Mouse (Mus musculus) fibroblast of lung, adult 2 months (primary cell): ENCODE data around the gene Ccdc194.

Experiments used
- DNase-seq: peaks from one replicate; pipeline ENCODE4 v3.0.0-alpha.2; 2011; ENCODE audit warnings: low read depth

The Ccdc194 gene

GRCm38 (mm10) chr8:71511644-71512043 lies 13.9 kb downstream of the Ccdc194 start, which contains the start of gene Plvap:
Gene Plvap (minus strand): TSS chr8:71511752.
- DNase-seq: no peak

- peak; percentile 71 for DNase-seq
Measured at GRCm38 (mm10) chr8:71509316-71509715, 16.2 kb downstream of the Ccdc194 start.

GRCm38 (mm10) chr8:71507589-71508104 lies 17.9 kb downstream of the Ccdc194 start:
- DNase-seq: peak; percentile 66

GRCm38 (mm10) chr8:71505979-71506378 lies 19.5 kb downstream of the Ccdc194 start:
- peak; percentile 50 for DNase-seq

- DNase-seq: no peak
Measured at GRCm38 (mm10) chr8:71505326-71505725, 20.2 kb downstream of the Ccdc194 start.

- DNase-seq: no peak
Measured at GRCm38 (mm10) chr8:71504349-71504748, 21.2 kb downstream of the Ccdc194 start.

GRCm38 (mm10) chr8:71498816-71499690 lies 26.5 kb downstream of the Ccdc194 start:
- no peak for DNase-seq

- DNase-seq: no peak
Measured at GRCm38 (mm10) chr8:71497881-71498501, 27.5 kb downstream of the Ccdc194 start.

- DNase-seq: no peak
Measured at GRCm38 (mm10) chr8:71497077-71497645, 28.4 kb downstream of the Ccdc194 start.

GRCm38 (mm10) chr8:71496481-71496880 lies 29.0 kb downstream of the Ccdc194 start:
- no peak for DNase-seq

- no peak for DNase-seq
Measured at GRCm38 (mm10) chr8:71495811-71496210, 29.7 kb downstream of the Ccdc194 start.

- peak; percentile 67 for DNase-seq
Measured at GRCm38 (mm10) chr8:71495039-71495438, 30.5 kb downstream of the Ccdc194 start.

GRCm38 (mm10) chr8:71488454-71488853 lies 37.1 kb downstream of the Ccdc194 start:
- DNase-seq: peak; percentile 93

- no peak for DNase-seq
Measured at GRCm38 (mm10) chr8:71487691-71488445, 37.6 kb downstream of the Ccdc194 start, which contains the start of gene Gtpbp3. Gene Gtpbp3 (plus strand): TSS chr8:71488103.

GRCm38 (mm10) chr8:71486136-71486529 lies 39.4 kb downstream of the Ccdc194 start:
- no peak for DNase-seq

- DNase-seq: no peak
Measured at GRCm38 (mm10) chr8:71485142-71486135, 40.1 kb downstream of the Ccdc194 start, which contains the start of gene Ano8. Gene Ano8 (minus strand): TSS chr8:71485963.

GRCm38 (mm10) chr8:71484736-71485135 lies 40.8 kb downstream of the Ccdc194 start:
- DNase-seq: no peak

GRCm38 (mm10) chr8:71483932-71484331 lies 41.6 kb downstream of the Ccdc194 start:
- no peak for DNase-seq

- DNase-seq: no peak
Measured at GRCm38 (mm10) chr8:71478943-71479342, 46.6 kb downstream of the Ccdc194 start.

GRCm38 (mm10) chr8:71477196-71477845 lies 48.2 kb downstream of the Ccdc194 start:
- DNase-seq: no peak
